Mouse (Mus musculus): ENCODE data around the gene Shf.

- TF ChIP-seq CTCF (IDR thresholded peaks at IDR 0.05; ENCODE audit: low read depth, low read length), result no peak
- no peak for TF ChIP-seq EP300 (IDR thresholded peaks at IDR 0.05; ENCODE audit: insufficient read depth, low read depth, low read length)
Observed at GRCm38 (mm10) chr2:122309647-122310046, 59.3 kb downstream of the Shf start.
